Mouse (Mus musculus): ENCODE measurements around the gene Mrps36. TPM values are rescaled to one million over a fixed set of nuclear protein-coding genes. Genes with fewer than 3 reads are reported as not detected.
"Not testable (repeated sequence)": the region's sequence is repeated elsewhere in the genome, so short reads cannot be mapped to it uniquely, and the experiment has no call there.

Mrps36 gene
- polyA plus RNA-seq, 1 experiment from 2014 or later, result 118 TPM

DNA sequence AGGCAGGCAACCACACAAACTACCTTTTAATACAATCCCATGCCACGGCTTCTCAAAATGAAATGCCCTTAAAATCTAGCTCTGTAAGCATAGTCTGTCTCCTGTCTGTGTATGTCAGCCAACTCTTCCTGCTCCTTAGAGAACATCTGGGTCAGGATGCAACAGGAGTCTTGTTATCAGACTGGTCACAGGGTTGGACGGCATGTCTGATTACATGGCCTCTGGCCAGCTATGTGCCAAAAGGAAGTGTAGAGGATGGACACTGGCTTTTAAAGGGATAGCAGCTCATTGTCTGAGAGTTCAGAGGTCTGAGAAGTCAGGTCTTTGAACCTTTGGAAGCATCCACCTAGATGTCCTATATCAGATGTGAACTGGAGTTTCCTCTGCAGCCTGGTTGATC lies 10.9 kb upstream of the Mrps36 start:
- H3K27ac ChIP-seq, result no peak overlapping the region
- no peaks in the 10 kb centered on the region for H3K4me1 ChIP-seq
- H3K36me3 ChIP-seq, result peaks cover 10% of the 10 kb centered on the region; the same call in 1 of the 2 replicates
- ATAC-seq (ENCODE audit: low FRiP score), result no peak
- no peak overlapping the region for H3K9ac ChIP-seq
- 95% methylated on average over 2 of the region's 2 CpGs for WGBS
- no peak overlapping the region for H3K4me2 ChIP-seq (replicated peaks)
- H3K4me3 ChIP-seq, result no peak overlapping the region
- no peaks in the 10 kb centered on the region for H3K9me3 ChIP-seq (replicated peaks)
- H3K27me3 ChIP-seq, result no peaks in the 10 kb centered on the region

DNA sequence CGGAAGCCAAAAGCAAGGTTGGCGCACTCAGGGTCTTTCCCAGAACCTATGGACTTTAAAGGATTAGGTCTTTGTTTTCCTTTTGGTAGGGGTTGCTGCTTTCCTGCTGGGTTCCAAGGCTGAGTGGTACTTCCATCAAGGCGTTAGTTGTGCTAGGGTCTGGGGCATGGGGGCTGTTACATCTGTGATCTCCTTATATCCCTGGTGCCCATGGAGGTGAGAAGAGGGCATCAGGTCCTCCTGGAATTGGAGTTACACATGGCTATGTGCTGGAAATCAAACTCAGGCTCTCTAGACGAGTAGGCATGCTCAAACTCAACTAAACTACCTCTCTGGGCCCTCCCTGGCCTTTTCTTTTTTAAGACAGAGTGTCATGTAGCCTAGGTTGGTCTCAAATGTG lies 9.7 kb upstream of the Mrps36 start:
- no peak overlapping the region for H3K9ac ChIP-seq
- no peaks in the 10 kb centered on the region for H3K27me3 ChIP-seq
- no peak overlapping the region for H3K27ac ChIP-seq
- H3K36me3 ChIP-seq, result no peaks in the 10 kb centered on the region
- H3K4me2 ChIP-seq (replicated peaks), result no peak overlapping the region
- WGBS, result 65% methylated on average over 4 of the region's 4 CpGs
- H3K9me3 ChIP-seq (replicated peaks), result no peaks in the 10 kb centered on the region
- no peak overlapping the region for H3K4me3 ChIP-seq
- no peaks in the 10 kb centered on the region for H3K4me1 ChIP-seq
- no peak for ATAC-seq (ENCODE audit: low FRiP score)

DNA sequence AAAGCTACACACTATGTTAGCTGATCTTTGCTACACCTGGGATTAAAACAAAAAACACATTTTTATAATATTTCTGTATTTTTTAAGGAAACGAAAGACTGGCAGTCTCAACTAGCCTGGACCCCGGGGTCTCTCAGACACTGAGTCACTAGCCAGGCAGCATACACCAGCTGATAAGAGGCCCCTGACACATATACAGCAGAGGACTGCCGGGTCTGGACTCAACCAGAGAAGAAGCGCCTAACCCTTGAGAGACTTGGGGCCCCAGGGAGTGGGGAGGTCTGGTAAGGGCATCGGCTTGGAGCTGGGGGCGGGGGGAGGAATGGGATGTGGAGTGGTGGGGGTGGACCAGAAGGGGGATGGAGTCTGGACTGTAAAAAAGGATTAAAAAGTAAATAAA lies 8.6 kb upstream of the Mrps36 start:
- H3K27me3 ChIP-seq, result no peaks in the 10 kb centered on the region
- no peak overlapping the region for H3K9ac ChIP-seq
- no peak overlapping the region for H3K27ac ChIP-seq
- no peaks in the 10 kb centered on the region for H3K4me1 ChIP-seq
- WGBS, result 84% methylated on average over 6 of the region's 6 CpGs
- H3K36me3 ChIP-seq, result no peaks in the 10 kb centered on the region
- no peak for ATAC-seq (ENCODE audit: low FRiP score)
- no peak overlapping the region for H3K4me3 ChIP-seq
- H3K4me2 ChIP-seq (replicated peaks), result no peak overlapping the region
- no peaks in the 10 kb centered on the region for H3K9me3 ChIP-seq (replicated peaks)

DNA sequence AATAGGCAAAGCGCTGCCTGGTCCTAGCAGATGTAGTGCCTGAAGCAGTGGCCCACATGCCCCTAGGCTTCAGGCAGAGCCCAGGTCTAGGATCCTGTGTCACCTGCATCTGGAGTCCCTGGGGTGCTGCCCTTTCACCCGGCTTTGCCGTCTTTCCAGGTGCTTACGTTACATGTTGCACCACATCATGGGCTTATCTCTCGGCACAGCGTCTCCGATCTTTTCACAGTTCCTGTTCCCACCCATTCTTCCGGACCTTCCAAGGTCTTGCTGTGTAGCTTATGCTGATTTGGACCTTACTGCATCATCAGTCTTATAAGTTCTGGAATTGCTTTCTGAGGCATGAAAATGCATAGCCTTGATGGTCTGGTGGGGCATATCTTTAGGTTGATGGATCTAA lies 8.1 kb upstream of the Mrps36 start:
- Histone ChIP-seq H3K4me3 (no peak overlapping the region), H3K27me3 (no peaks in the 10 kb centered on the region), H3K9me3 (replicated peaks) (no peaks in the 10 kb centered on the region), H3K4me1 (no peaks in the 10 kb centered on the region), H3K36me3 (no peaks in the 10 kb centered on the region), H3K4me2 (replicated peaks) (no peak overlapping the region), H3K9ac (no peak overlapping the region), H3K27ac (no peak overlapping the region)
- 93% methylated on average over 8 of the region's 8 CpGs for WGBS
- no peak for ATAC-seq (ENCODE audit: low FRiP score)

DNA sequence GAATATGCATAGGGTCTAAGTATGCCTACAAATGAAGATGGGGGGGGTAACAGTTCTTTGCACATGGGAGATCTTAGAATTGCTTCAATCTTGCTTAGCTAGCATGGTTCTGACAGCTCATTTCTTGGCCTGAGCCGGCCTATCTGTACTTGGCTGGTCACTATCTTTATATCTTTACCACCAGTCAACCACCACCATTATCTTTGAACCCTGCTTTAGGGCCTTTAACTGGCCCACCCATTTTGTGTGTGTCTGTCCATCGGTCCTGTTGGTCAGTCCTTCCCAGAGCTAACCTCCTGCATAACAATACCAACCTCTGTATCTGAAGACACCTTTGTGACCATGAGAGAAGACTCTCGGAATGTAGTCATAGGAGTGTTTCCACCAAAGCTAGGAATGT lies 6.9 kb upstream of the Mrps36 start:
- H3K4me2 ChIP-seq (replicated peaks), result no peak overlapping the region
- no peaks in the 10 kb centered on the region for H3K4me1 ChIP-seq
- H3K27ac ChIP-seq, result no peak overlapping the region
- H3K4me3 ChIP-seq, result no peak overlapping the region
- no peak overlapping the region for H3K9ac ChIP-seq
- no peaks in the 10 kb centered on the region for H3K27me3 ChIP-seq
- 86% methylated on average over 3 of the region's 3 CpGs for WGBS
- no peaks in the 10 kb centered on the region for H3K36me3 ChIP-seq
- no peak for ATAC-seq (ENCODE audit: low FRiP score)
- no peaks in the 10 kb centered on the region for H3K9me3 ChIP-seq (replicated peaks)

DNA sequence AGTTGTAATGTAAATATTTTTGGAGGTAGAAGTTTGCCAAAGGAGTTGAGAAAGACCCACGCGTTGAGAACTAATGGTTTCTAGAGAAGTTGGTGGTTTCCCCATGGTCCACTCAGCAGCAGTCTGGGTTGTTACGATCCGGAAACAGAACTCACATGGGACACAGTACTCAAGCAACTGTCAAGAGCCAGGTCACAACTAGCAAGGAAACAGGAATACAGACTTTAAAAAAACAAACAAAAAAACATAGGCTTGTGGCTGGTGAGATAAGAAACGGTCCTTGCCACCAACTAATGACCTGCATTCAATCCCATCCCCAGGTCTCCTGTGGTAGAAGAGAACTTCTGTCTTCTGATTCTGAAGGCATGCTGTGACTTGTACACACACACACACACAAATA lies 6.3 kb upstream of the Mrps36 start:
- Histone ChIP-seq H3K4me3 (no peak overlapping the region), H3K27me3 (no peaks in the 10 kb centered on the region), H3K36me3 (no peaks in the 10 kb centered on the region), H3K9me3 (replicated peaks) (no peaks in the 10 kb centered on the region), H3K27ac (no peak overlapping the region), H3K4me2 (replicated peaks) (no peak overlapping the region), H3K4me1 (no peaks in the 10 kb centered on the region), H3K9ac (no peak overlapping the region)
- WGBS, result 88% methylated on average over 5 of the region's 5 CpGs
- ATAC-seq (ENCODE audit: low FRiP score), result no peak

DNA sequence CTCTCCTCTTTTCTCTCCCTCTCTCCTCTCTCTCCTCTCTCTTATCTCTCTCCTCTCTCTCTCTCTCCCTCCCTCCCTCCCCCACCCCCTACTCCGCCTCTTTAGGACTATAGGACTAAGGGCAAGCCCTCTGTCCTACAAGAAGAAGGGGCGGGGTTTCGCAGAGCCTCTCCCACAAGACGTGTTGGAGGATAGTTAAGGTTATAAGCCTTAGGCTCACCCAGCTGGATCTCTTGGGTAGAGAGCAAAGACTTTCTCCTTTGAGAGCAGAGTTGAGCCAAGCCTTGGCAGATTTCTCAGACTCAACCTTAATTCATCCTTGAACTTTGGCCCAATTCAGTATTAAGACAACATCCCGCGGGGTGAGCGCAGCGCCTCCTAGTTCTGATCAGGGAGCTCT lies 4.2 kb upstream of the Mrps36 start:
- Histone ChIP-seq H3K4me2 (replicated peaks) (no peak overlapping the region), H3K4me3 (no peak overlapping the region), H3K36me3 (no peaks in the 10 kb centered on the region), H3K27ac (no peak overlapping the region), H3K9ac (no peak overlapping the region), H3K27me3 (no peaks in the 10 kb centered on the region), H3K4me1 (no peaks in the 10 kb centered on the region), H3K9me3 (replicated peaks) (no peaks in the 10 kb centered on the region)
- WGBS, result 44% methylated on average over 8 of the region's 8 CpGs
- ATAC-seq (ENCODE audit: low FRiP score), result no peak

DNA sequence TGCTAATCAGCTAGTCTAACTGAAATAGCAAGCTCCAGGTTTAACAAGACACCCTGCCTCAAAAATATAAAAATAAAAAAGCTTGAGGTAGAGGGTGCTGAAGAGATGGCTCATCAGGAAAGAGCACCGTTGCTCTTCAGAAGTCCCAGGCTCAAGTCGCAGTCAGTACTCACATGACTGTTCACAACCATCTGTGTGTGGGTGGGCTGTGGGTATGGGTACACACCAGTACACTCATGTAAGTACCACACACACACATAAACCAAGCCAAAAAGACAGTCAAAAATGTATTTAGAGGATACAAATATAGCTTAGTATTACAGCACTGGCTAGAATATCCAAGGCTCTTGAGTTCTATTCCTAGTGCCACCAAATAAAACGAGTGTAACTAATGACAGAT lies 1.6 kb upstream of the Mrps36 start:
- ATAC-seq (ENCODE audit: low FRiP score), result no peak
- Histone ChIP-seq H3K27ac (no peak overlapping the region), H3K4me2 (replicated peaks) (no peak overlapping the region), H3K4me1 (peaks cover 5% of the 10 kb centered on the region; the same call in 1 of the 2 replicates), H3K27me3 (no peaks in the 10 kb centered on the region), H3K4me3 (no peak overlapping the region), H3K9ac (no peak overlapping the region), H3K36me3 (no peaks in the 10 kb centered on the region), H3K9me3 (replicated peaks) (no peaks in the 10 kb centered on the region)
- WGBS, result 94% methylated on average over 3 of the region's 3 CpGs

DNA sequence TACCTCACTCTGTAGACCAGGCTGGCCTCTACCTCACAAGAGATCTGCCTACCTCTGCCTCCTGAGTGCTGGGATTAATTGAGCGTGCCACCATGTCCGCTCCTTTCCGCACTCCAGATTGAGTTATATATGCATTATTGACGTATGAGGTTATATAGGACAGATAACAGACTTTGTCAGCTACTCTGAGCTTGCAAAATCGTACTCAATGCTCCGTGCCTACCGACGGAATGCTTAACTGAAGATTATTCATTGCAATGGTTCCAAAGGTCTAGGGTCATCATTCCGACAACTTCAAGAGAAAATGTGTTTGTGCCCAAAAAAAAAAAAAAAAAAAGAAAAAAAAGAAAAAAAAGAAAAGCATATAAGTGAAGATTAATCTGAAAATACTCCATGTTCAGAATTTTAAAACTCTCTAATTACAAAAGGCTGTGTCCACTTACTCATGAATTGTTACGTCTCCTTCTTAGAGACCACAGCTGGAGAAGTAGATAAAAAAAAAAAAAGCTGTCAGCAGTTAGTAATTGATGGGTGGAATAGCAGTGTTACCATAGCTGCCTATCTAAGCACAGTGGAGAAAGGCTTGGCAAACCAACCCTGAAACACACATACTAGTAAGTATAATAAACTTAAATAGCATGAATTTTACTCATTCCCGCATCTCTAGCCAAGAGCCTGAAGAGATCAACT lies 968 bp downstream of the Mrps36 start:
- Histone ChIP-seq H3K9me3 (replicated peaks) (no peaks in the 10 kb centered on the region), H3K27me3 (no peaks in the 10 kb centered on the region), H3K9ac (peak overlapping the region; percentile 79), H3K36me3 (0 out of 2 replicates have a peak, but pooled peaks cover under 1% of the 10 kb centered on the region), H3K4me2 (replicated peaks) (peak overlapping the region; percentile 63), H3K27ac (peak overlapping the region; percentile 96), H3K4me1 (peaks cover 5% of the 10 kb centered on the region; the same call in 1 of the 2 replicates), H3K4me3 (peak overlapping the region; percentile 81)
- 66% methylated on average over 11 of the region's 11 CpGs for WGBS
- peak; percentile 59 for ATAC-seq (ENCODE audit: low FRiP score)

DNA sequence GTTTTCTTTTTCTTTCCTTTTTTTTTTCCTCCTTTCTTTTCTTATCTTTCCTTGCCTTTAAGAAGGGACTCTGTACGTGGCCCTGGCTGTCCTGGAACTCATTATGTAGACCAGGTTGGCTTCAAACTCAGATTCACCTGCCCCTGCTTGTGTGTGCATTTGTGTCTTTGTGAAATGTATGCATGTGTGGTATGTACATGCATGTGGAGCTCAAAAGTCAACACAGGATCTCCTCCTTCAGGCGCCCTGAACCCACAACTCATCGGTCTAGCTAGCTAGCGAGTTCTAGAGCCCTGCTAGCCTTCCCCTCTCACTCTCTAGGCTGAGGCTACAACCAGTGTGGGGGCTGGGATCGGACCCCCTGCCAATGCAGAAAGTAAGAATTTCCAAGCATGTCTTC lies 1.6 kb downstream of the Mrps36 start:
- WGBS, result 88% methylated on average over 5 of the region's 5 CpGs
- Histone ChIP-seq H3K4me2 (replicated peaks) (no peak overlapping the region), H3K36me3 (0 out of 2 replicates have a peak, but pooled peaks cover 3% of the 10 kb centered on the region), H3K9ac (no peak overlapping the region), H3K4me1 (peaks cover 5% of the 10 kb centered on the region; the same call in 1 of the 2 replicates), H3K4me3 (no peak overlapping the region), H3K27ac (no peak overlapping the region), H3K27me3 (no peaks in the 10 kb centered on the region), H3K9me3 (replicated peaks) (no peaks in the 10 kb centered on the region)
- no peak for ATAC-seq (ENCODE audit: low FRiP score)

DNA sequence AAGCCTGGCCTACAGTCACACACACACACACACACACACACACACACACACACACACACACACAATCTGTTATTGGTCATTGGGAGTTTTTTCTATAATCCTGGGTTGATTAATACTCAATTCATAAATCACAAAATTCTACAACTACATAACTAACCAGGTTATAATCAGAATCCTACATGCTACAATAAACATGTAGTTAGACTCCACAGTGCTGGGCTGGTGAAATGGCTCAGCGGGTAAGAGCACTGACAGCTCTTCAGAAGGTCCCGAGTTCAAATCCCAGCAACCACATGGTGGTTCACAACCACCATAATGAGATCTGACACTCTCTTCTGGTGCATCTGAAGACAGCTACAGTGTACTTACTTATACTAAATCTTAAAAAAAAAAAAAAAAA lies 11.7 kb downstream of the Mrps36 start:
- Histone ChIP-seq H3K27me3 (no peaks in the 10 kb centered on the region), H3K9ac (no peak overlapping the region), H3K4me3 (no peak overlapping the region), H3K4me2 (replicated peaks) (no peak overlapping the region), H3K36me3 (peaks cover 27% of the 10 kb centered on the region), H3K4me1 (peaks cover 14% of the 10 kb centered on the region), H3K27ac (no peak overlapping the region), H3K9me3 (replicated peaks) (no peaks in the 10 kb centered on the region)
- ATAC-seq (ENCODE audit: low FRiP score), result no peak
- 90% methylated on average over 2 of the region's 2 CpGs for WGBS

DNA sequence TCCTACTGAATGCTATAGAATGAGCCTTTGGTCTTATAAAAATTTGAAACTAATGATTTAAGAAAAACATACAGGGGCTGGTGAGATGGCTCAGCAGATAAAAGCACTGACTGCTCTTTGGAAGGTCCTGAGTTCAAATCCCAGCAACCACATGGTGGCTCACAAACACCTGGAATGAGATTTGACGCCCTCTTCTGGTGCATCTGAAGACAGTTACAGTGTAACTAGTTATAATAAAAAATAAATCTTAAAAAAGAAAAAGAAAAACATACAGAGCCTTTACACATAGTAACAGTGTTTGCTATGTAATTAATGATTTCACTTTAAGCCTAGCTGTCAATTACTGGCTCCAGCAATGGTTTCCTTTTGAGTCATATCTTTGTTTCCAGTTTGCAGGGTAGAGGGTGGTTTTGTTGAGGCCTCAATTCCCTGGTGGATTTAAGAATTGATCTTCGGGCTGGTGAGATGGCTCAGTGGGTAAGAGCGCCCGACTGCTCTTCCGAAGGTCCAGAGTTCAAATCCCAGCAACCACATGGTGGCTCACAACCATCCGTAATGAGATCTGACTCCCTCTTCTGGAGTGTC lies 12.9 kb downstream of the Mrps36 start:
- H3K9ac ChIP-seq, result 0 out of 2 replicates have a peak overlapping the region, but pooled peaks have one; percentile 38
- not testable (repeated sequence) for ATAC-seq (ENCODE audit: low FRiP score); H3K9me3 ChIP-seq (replicated peaks); H3K4me3 ChIP-seq; H3K27me3 ChIP-seq; H3K27ac ChIP-seq
- peaks cover 14% of the 10 kb centered on the region for H3K4me1 ChIP-seq
- H3K4me2 ChIP-seq (replicated peaks), result peak overlapping the region; percentile 69
- 90% methylated on average over 6 of the region's 6 CpGs for WGBS
- peaks cover 24% of the 10 kb centered on the region for H3K36me3 ChIP-seq

DNA sequence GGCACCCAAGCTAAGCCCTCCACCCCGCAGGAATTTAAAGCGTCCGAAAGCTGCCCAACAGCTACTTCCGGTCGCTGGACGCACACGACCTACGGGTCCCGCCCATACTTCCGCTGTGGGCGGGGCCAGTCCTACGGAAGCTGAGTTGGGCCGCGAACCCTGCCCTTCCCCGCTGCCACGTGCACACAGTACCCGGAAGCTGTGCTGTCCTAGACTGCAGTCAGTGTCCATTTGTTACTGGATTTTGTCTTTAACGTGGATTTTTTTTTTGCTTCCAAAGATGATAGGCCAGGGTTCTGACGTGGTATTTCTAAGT lies 13.6 kb downstream of the Mrps36 start, which contains the start of gene Cdk7:
TSS of gene Cdk7 (minus strand) at position 79 of the 316 bp plus-strand sequence.
- Histone ChIP-seq H3K27me3 (no peaks in the 10 kb centered on the region), H3K4me3 (peak within 1 kb of the TSS; percentile 83), H3K9me3 (replicated peaks) (no peaks in the 10 kb centered on the region), H3K36me3 (peaks cover 21% of the 10 kb centered on the region), H3K4me2 (replicated peaks) (peak within 1 kb of the TSS; percentile 69), H3K4me1 (peaks cover 14% of the 10 kb centered on the region), H3K9ac (peak within 1 kb of the TSS; percentile 87), H3K27ac (peak within 1 kb of the TSS; percentile 87)
- ATAC-seq (ENCODE audit: low FRiP score), result peak; percentile 99
- under 1% methylated on average over 19 of the region's 19 CpGs for WGBS

Measured in hindbrain, embryonic 12.5 days (tissue).